Mouse (Mus musculus): ENCODE measurements around the gene Tbc1d1. TPM values are rescaled to one million over a fixed set of nuclear protein-coding genes. Genes with fewer than 3 reads are reported as not detected.

Tbc1d1 gene
- polyA plus RNA-seq, 1 experiment: 23.8 TPM

DNA sequence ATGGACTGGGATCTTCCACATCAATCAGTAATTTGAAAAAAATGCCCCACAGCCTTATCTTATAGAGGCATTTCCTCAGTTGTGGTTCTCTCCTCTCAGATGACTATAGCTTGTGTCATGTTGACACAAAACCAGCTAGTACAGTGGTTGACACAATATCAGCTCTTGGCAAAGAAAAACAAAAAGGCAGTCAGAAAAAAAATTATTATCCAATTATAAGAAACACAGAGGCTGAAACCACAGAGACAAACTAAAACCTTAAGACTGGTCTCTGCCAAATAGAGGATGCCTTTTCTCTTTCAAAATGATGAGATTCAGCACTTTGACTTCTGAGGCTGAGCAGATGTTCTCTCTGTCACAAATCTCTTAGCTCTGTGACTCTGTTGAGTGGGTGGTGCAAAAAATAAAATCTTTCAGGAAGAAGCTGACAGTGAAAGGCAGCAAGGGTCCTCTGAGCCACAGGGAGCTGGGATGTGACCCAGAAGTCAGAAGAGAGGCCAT is 215.3 kb downstream of the Tbc1d1 start:
- Histone ChIP-seq H3K27ac (ENCODE audit: insufficient read depth, low read depth, low read length) (peak overlapping the region; percentile 70), H3K4me1 (ENCODE audit: control insufficient read depth, insufficient read depth, low read length) (peaks cover 38% of the 10 kb centered on the region), H3K4me3 (ENCODE audit: insufficient read depth, low read length) (no peak overlapping the region)
- no peak for TF ChIP-seq CTCF (IDR thresholded peaks at IDR 0.05; ENCODE audit: low read depth, low read length)
- no peak for TF ChIP-seq POLR2A (IDR thresholded peaks at IDR 0.05; ENCODE audit: borderline replicate concordance, low read depth, low read length)

DNA sequence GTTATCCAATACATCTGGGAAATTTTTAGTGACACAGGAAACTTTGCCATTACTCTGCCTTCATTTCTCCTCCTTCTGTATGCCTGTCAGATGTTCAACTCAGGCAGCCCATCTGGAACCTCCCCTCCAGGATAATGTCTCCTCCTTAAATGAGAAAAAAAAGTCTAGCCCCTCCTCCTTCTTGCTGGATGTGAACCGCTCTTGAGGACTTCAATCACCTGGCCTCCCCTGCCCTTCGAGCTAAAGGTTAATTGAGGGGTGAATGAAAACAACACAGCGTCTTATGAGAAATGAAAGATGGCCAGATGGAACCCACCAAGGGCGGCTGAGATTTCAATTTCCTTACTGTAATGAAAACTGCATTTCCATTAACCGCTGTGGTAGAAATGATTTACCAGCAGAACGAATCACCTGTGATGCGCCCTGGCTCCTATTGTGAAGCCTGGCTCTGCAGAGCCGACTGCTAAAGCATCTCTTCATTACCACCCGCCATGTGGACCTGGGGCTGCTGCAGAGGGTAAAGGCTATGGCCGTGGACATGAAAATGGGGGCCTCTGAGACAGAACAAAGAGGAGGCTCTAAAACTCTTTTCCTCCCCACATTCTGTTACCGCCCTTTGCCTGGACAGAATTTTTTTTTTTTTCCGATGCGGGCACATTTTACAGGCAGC is 216.3 kb downstream of the Tbc1d1 start:
- Histone ChIP-seq H3K4me1 (ENCODE audit: control insufficient read depth, insufficient read depth, low read length) (peaks cover 45% of the 10 kb centered on the region), H3K4me3 (ENCODE audit: insufficient read depth, low read length) (no peak overlapping the region), H3K27ac (ENCODE audit: insufficient read depth, low read depth, low read length) (peak overlapping the region; percentile 70)
- no peak for TF ChIP-seq CTCF (IDR thresholded peaks at IDR 0.05; ENCODE audit: low read depth, low read length)
- TF ChIP-seq POLR2A (IDR thresholded peaks at IDR 0.05; ENCODE audit: borderline replicate concordance, low read depth, low read length): no peak

DNA sequence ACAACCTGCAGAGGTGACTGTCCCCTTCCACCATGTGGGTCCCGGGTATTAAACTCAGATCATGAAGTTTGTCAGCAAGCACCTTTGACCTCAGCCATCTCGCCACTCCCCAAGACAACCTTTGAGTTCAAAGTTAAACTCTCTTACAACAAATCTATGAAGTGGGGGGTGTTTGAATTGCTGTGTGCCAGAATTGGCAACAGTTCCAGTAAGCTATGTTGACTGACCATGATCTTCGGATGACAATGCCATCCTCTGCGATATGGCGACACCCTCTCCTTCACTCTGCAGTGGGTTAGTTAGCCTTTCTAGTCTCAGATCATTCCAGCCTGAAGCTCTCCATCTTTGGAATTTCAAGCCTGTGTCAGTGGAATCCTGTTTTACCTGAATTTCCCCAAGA is 217.6 kb downstream of the Tbc1d1 start:
- Histone ChIP-seq H3K27ac (ENCODE audit: insufficient read depth, low read depth, low read length) (no peak overlapping the region), H3K4me1 (ENCODE audit: control insufficient read depth, insufficient read depth, low read length) (peaks cover 58% of the 10 kb centered on the region), H3K4me3 (ENCODE audit: insufficient read depth, low read length) (no peak overlapping the region)
- no peak for TF ChIP-seq CTCF (IDR thresholded peaks at IDR 0.05; ENCODE audit: low read depth, low read length)
- TF ChIP-seq POLR2A (IDR thresholded peaks at IDR 0.05; ENCODE audit: borderline replicate concordance, low read depth, low read length): no peak

DNA sequence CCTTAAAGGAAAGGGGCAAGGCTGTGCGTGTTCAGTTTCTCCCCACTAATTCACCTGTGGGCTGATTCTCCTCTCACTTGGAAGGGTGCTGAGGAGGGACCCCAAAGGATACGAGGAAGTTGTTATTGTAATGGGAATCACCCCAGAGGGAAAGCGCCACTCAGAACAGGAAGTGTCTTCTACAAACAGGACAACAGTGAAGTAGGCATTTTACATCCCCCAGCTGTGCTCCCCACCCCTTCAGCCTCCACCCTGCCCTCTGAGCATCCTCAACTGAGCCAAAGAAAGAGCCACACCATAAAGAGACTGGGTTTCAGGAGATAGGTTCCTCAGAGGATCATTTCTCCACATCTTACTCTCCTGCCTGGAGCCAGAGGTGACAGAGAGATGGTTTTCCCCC is 219.7 kb downstream of the Tbc1d1 start:
- no peak overlapping the region for H3K4me3 ChIP-seq (ENCODE audit: insufficient read depth, low read length)
- H3K27ac ChIP-seq (ENCODE audit: insufficient read depth, low read depth, low read length): peak overlapping the region; percentile 77
- H3K4me1 ChIP-seq (ENCODE audit: control insufficient read depth, insufficient read depth, low read length): peaks cover 62% of the 10 kb centered on the region
- TF ChIP-seq POLR2A (IDR thresholded peaks at IDR 0.05; ENCODE audit: borderline replicate concordance, low read depth, low read length) (no peak), CTCF (IDR thresholded peaks at IDR 0.05; ENCODE audit: low read depth, low read length) (no peak)

DNA sequence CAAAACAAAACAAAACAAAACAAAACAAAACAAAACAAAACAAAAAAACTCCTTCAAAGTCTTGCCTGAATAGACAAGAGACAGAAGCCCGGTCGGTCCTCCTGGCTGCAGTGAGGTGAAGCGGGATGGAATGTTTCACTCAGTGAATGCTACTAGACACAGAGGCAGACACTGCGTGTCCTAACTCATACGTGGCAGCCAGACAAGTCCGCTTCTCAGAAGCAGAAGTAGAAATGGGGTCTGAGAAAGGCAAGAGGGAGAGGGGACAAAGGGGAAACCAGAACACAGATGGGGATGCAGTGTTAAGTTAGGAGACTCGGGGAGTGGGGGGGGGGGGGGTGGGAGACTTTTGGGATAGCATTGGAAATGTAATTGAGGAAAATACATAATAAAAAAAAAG is 220.4 kb downstream of the Tbc1d1 start:
- no peak overlapping the region for H3K4me3 ChIP-seq (ENCODE audit: insufficient read depth, low read length)
- no peak for TF ChIP-seq CTCF (IDR thresholded peaks at IDR 0.05; ENCODE audit: low read depth, low read length)
- TF ChIP-seq POLR2A (IDR thresholded peaks at IDR 0.05; ENCODE audit: borderline replicate concordance, low read depth, low read length): no peak
- peak overlapping the region; percentile 77 for H3K27ac ChIP-seq (ENCODE audit: insufficient read depth, low read depth, low read length)
- peaks cover 58% of the 10 kb centered on the region for H3K4me1 ChIP-seq (ENCODE audit: control insufficient read depth, insufficient read depth, low read length)

DNA sequence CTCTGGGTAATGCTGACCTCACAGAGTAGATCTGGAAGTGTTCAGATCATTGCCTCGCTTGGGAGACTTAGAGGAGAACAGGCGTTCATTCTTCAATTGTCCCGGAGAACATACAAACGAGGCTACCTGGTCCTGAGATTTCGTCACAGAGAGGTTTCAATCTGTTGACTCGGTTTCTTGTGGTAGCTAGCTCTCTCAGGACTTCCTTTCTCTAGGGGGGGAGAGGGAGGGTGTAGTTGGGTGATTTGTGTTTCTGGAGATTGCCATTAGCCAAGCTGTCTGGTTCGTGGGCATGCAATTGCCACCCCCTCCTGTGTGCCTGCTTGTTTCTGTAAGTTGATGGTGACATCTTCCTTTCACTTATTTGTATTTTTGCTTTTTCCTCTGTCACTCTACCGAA is 221.6 kb downstream of the Tbc1d1 start:
- peaks cover 58% of the 10 kb centered on the region for H3K4me1 ChIP-seq (ENCODE audit: control insufficient read depth, insufficient read depth, low read length)
- TF ChIP-seq CTCF (IDR thresholded peaks at IDR 0.05; ENCODE audit: low read depth, low read length) (no peak), POLR2A (IDR thresholded peaks at IDR 0.05; ENCODE audit: borderline replicate concordance, low read depth, low read length) (no peak)
- H3K27ac ChIP-seq (ENCODE audit: insufficient read depth, low read depth, low read length): peak overlapping the region; percentile 93
- H3K4me3 ChIP-seq (ENCODE audit: insufficient read depth, low read length): no peak overlapping the region

DNA sequence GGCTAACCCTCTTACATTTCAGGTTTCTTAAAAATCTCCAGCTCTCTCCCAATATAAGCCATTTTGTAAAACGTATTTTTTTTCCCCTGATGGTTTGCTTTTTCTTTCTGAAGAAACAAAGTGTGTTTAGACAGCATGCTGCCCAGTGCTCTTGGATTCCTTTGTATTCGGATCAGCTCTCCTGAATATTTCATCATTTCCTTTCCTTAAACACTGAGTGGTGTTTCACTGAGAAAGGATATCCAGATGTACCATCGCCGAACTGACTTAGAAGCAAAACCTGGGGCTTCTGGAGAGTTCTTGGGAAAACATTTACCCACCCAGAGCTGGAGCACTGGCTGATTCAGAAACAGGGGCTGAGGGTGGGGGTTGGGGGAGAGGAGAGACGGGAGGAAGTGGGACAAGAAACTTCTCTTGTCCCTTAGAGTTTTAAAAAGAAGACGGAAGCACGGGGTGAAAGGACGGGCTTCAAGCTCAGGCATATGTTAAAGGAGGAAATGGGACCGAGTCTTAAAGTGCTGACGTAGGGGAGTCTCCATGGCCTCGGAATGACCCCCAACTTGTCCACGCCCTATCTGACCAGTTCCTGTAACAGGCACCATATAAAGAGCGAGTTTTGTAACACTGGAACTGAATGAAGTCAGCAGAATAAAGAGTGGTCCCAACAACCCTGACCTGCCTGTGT is 222.6 kb downstream of the Tbc1d1 start:
- peak overlapping the region; percentile 16; the same call in 1 of the 2 replicates for H3K4me3 ChIP-seq (ENCODE audit: insufficient read depth, low read length)
- TF ChIP-seq CTCF (IDR thresholded peaks at IDR 0.05; ENCODE audit: low read depth, low read length) (no peak), POLR2A (IDR thresholded peaks at IDR 0.05; ENCODE audit: borderline replicate concordance, low read depth, low read length) (no peak)
- peaks cover 55% of the 10 kb centered on the region for H3K4me1 ChIP-seq (ENCODE audit: control insufficient read depth, insufficient read depth, low read length)
- peak overlapping the region; percentile 93 for H3K27ac ChIP-seq (ENCODE audit: insufficient read depth, low read depth, low read length)

DNA sequence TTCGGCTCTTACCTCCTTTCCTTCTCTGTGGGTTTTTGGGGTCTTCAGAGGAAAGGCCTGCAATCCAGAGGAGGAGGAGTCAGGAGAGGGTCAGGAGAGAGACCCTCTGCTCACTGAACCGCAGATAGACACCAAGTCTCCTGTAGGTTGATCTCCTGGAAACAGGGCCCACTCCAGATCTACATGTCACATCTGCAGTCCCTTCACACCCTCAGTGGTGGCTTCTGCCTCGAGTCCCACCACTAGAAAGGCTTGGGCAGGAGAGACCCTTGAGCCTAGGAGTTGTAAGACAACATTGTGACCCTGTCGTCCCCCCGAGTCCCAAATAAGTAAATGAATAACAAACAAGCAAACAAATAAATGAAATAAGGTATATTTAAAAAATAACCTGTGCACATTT is 223.7 kb downstream of the Tbc1d1 start:
- Histone ChIP-seq H3K4me3 (ENCODE audit: insufficient read depth, low read length) (no peak overlapping the region), H3K27ac (ENCODE audit: insufficient read depth, low read depth, low read length) (peak overlapping the region; percentile 85), H3K4me1 (ENCODE audit: control insufficient read depth, insufficient read depth, low read length) (peaks cover 55% of the 10 kb centered on the region)
- TF ChIP-seq CTCF (IDR thresholded peaks at IDR 0.05; ENCODE audit: low read depth, low read length) (no peak), POLR2A (IDR thresholded peaks at IDR 0.05; ENCODE audit: borderline replicate concordance, low read depth, low read length) (no peak)

DNA sequence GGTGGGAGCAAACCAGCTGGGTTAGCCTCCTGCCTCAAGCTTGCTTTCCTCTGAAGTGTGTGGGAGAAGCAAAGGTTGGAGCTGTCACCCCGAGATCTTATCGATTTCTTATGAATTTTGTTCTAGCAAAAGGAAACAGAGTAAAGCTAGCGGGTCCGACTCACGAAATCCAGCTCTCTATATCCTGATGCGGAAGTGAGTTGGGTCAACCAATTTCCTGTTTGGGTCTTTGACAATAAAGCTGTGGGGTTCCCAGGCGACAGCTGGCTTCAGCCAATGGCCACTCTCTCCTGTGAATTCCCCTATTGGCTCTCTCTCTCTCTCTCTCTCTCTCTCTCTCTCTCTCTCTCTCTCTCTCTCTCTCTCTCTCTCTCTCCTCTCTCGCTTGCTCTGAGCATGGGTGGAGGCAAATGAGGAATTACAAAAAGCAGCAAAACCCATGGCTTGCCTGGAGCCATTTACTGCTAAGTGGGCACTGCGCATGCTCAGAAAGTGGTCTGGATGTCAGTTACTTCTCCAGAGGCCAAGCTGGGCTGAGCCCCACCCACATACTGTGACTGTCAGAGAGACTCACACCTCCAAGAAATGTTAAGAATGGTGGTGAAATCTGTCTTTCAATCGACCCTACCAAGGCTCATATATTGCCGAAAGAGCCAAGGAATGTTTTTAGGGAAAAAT is 224.7 kb downstream of the Tbc1d1 start:
- peaks cover 50% of the 10 kb centered on the region for H3K4me1 ChIP-seq (ENCODE audit: control insufficient read depth, insufficient read depth, low read length)
- peak overlapping the region; percentile 42 for H3K4me3 ChIP-seq (ENCODE audit: insufficient read depth, low read length)
- TF ChIP-seq CTCF (IDR thresholded peaks at IDR 0.05; ENCODE audit: low read depth, low read length): peak; percentile 10; the same call in 1 of the 2 replicates
- no peak for TF ChIP-seq POLR2A (IDR thresholded peaks at IDR 0.05; ENCODE audit: borderline replicate concordance, low read depth, low read length)
- peak overlapping the region; percentile 92 for H3K27ac ChIP-seq (ENCODE audit: insufficient read depth, low read depth, low read length)
